Mouse (Mus musculus) C3H10T1/2 (cell line): ENCODE measurements around the gene Epm2a. TPM values are rescaled to one million over a fixed set of nuclear protein-coding genes. Genes with fewer than 3 reads are reported as not detected.

ENCODE experiments used
- polyA plus RNA-seq, 2 experiments: library from polyadenylated mRNA; unstranded; fragments of >200 nt; fragmentation: generic; extraction: Trizol; gene quantifications; one replicate each; pipeline ENCODE4 v1.2.1; 2012; ENCODE audit warnings: missing spikeins in 2 of 2

Epm2a gene
- under 1 TPM; 0.07 to 0.97 TPM for polyA plus RNA-seq

DNA sequence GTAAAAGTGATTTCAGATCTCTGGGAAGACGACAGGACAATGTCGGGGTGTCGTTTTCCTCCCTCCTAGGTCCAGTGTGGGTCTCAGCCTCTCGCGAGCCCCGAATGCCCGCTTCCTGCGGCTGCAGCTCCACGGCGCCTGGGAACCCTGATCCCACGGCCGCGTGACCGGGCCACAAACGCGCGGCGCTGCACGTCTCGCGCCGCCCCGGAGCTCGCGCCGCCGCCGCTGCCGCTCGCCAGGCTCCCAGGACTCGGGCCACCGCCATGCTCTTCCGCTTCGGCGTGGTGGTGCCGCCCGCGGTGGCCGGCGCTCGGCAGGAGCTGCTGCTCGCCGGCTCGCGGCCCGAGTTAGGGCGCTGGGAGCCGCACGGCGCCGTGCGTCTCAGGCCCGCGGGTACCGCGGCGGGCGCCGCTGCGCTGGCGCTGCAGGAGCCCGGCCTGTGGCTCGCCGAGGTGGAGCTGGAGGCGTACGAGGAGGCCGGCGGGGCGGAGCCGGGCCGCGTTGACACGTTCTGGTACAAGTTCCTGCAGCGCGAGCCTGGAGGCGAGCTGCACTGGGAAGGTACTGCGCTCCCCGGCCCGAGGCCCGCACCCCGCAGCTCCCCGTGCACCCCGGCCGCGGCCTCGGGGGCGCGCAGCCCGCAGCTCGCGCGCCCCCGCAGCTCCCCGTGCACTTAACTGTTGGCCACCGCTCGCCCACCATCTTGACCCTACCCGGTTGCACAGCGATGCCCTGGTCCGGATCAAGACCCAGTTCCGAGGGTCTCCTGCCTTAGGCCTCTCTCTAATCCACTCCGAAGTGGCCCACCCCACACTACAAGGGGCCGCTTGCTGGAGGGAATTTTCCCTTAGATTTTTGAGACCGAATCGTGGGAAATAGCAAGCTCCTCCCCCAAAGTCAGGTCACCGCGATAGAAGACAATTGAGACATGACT, at the start of gene Epm2a:
Gene Epm2a, plus strand, starts transcription at position 200 of the 937 bp plus-strand sequence.

Other genes starting within 250 kb of the Epm2a start
- gene Shprh, start 194.0 kb upstream of the Epm2a start, polyA plus RNA-seq, result 1 to 10 TPM in 1 of 2 experiments, under 1 TPM in 1; 0.11 to 1.6 TPM
- 1 to 10 TPM in 1 of 2 experiments, under 1 TPM in 1; 0.32 to 2.4 TPM for gene Fbxo30, start 62.1 kb upstream of the Epm2a start, polyA plus RNA-seq